Mouse (Mus musculus): ENCODE data around the gene Limch1.

DNA sequence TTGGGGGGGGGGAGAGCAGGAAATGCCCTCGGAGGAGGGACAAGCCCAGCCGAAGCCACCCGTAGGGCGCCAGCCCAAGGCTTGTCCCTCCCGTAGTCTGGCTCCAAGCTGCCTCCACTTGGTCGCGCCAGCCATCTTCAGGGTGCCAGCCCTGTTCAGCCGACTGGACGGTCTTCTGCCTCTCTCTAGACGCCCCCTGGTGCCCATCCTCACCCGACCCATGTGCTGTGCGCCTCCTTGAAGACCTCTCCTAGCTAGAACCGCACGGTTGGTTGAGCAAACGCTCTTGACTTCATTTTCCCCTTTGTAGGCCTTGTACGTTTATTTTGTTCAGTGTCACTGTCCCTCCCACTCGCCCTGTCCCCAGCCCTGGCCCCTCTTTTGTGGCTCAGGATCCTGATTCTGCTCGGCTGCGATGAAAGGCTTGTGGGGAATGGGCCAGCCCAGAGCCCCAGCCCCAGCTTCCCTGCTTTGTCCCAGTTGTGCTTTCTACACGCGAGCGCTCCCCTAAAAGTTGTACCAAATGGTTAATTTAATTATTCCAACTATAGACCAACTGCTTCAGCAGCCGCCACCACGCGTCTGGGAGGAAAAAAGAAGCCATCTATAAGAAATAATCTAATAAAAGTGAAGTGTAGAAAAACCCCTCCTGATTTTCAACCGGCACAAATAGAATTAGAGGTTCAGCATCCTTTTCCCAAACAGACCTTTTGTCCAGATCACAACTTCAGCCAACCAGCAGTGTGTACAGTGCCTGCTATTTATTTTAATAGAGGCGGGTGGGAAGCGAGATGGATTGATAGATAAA is 356.4 kb downstream of the Limch1 start:
- TF ChIP-seq CTCF (conservative IDR thresholded peaks at IDR 0.05; ENCODE audit: low read length) (no peak; the same call in 1 of the 2 replicates), NANOG (IDR thresholded peaks at IDR 0.05; ENCODE audit: borderline replicate concordance, low read length) (no peak), POU5F1 (IDR thresholded peaks at IDR 0.05; ENCODE audit: borderline replicate concordance, low read length) (no peak)
